Mouse (Mus musculus): ENCODE results near the gene Mrps18a.

Gene Mrps18a

GRCm38 (mm10) chr17:46110402-46111289 is at the start of gene Mrps18a:
Gene Mrps18a, plus strand, starts transcription at chr17:46110986.
- DNase-seq = peak; percentile 74

- peak; percentile 17 for DNase-seq
Observed at GRCm38 (mm10) chr17:46063283-46063973, 47.4 kb upstream of the Mrps18a start.

- DNase-seq = peak; percentile 31
Observed at GRCm38 (mm10) chr17:46063974-46064312, 46.8 kb upstream of the Mrps18a start.

GRCm38 (mm10) chr17:46070046-46070445 is 40.7 kb upstream of the Mrps18a start:
- DNase-seq = no peak

GRCm38 (mm10) chr17:46071531-46071930 is 39.3 kb upstream of the Mrps18a start:
- DNase-seq = no peak

GRCm38 (mm10) chr17:46073730-46074301 is 37.0 kb upstream of the Mrps18a start:
- DNase-seq = peak; percentile 68

GRCm38 (mm10) chr17:46074398-46075115 is 36.2 kb upstream of the Mrps18a start:
- DNase-seq = no peak

- peak; percentile 43 for DNase-seq
Observed at GRCm38 (mm10) chr17:46075116-46075485, 35.7 kb upstream of the Mrps18a start.

GRCm38 (mm10) chr17:46075551-46076259 is 35.1 kb upstream of the Mrps18a start:
- DNase-seq = no peak

GRCm38 (mm10) chr17:46076260-46076551 is 34.6 kb upstream of the Mrps18a start:
- DNase-seq = no peak

- DNase-seq = no peak
Observed at GRCm38 (mm10) chr17:46077921-46078534, 32.8 kb upstream of the Mrps18a start.

- DNase-seq = no peak
Observed at GRCm38 (mm10) chr17:46079037-46079436, 31.7 kb upstream of the Mrps18a start.

- no peak for DNase-seq
Observed at GRCm38 (mm10) chr17:46080388-46080787, 30.4 kb upstream of the Mrps18a start.

GRCm38 (mm10) chr17:46081042-46081441 is 29.7 kb upstream of the Mrps18a start:
- no peak for DNase-seq

- DNase-seq = no peak
Observed at GRCm38 (mm10) chr17:46081657-46082056, 29.1 kb upstream of the Mrps18a start.

GRCm38 (mm10) chr17:46083381-46083780 is 27.4 kb upstream of the Mrps18a start:
- no peak for DNase-seq

GRCm38 (mm10) chr17:46084091-46084501 is 26.7 kb upstream of the Mrps18a start:
- DNase-seq = peak; percentile 67

GRCm38 (mm10) chr17:46086341-46086870 is 24.4 kb upstream of the Mrps18a start:
- DNase-seq = no peak

GRCm38 (mm10) chr17:46091351-46091750 is 19.4 kb upstream of the Mrps18a start:
- DNase-seq = no peak

- no peak for DNase-seq
Observed at GRCm38 (mm10) chr17:46091899-46092298, 18.9 kb upstream of the Mrps18a start.

GRCm38 (mm10) chr17:46098525-46098924 is 12.3 kb upstream of the Mrps18a start:
- DNase-seq = no peak

GRCm38 (mm10) chr17:46101906-46102305 is 8.9 kb upstream of the Mrps18a start:
- no peak for DNase-seq

Measured in kidney, adult 11 months (tissue).